Mouse (Mus musculus) lung, postnatal 4 days (tissue): ENCODE measurements at regions not wholly inside any gene's neighbourhood (a gene's known extent, or its start where the extent isn't known, plus 50 kb on each side); places are given as distances from the start of the nearest gene placed in this dataset.

Source experiments
- DNase-seq, 2 experiments: peaks; one replicate each; pipeline ENCODE4 v3.0.0; 2021

- no peak for DNase-seq
Measured at GRCm38 (mm10) chr5:50820674-50821073, 746.9 kb downstream of the Ppargc1a start.

- DNase-seq: no peak
Measured at GRCm38 (mm10) chr5:50819959-50820358, 747.6 kb downstream of the Ppargc1a start.

- no peak for DNase-seq
Measured at GRCm38 (mm10) chr5:50795310-50795709, 736.5 kb upstream of the Adgra3 start.

GRCm38 (mm10) chr5:50794453-50795169, 735.8 kb upstream of the Adgra3 start:
- no peak for DNase-seq

GRCm38 (mm10) chr5:50793558-50793957, 734.8 kb upstream of the Adgra3 start:
- no peak for DNase-seq

GRCm38 (mm10) chr5:50785273-50785672, 726.5 kb upstream of the Adgra3 start:
- DNase-seq: no peak

GRCm38 (mm10) chr5:50779138-50779537, 720.3 kb upstream of the Adgra3 start:
- DNase-seq: no peak

GRCm38 (mm10) chr5:50778221-50778620, 719.4 kb upstream of the Adgra3 start:
- no peak for DNase-seq

- no peak for DNase-seq
Measured at GRCm38 (mm10) chr5:50762261-50762660, 703.5 kb upstream of the Adgra3 start.

- no peak for DNase-seq
Measured at GRCm38 (mm10) chr5:50760386-50760785, 701.6 kb upstream of the Adgra3 start.

- peak in 1 of 2 experiments; percentile 11 for DNase-seq
Measured at GRCm38 (mm10) chr5:50752766-50753165, 694.0 kb upstream of the Adgra3 start.

GRCm38 (mm10) chr5:50751358-50751757, 692.6 kb upstream of the Adgra3 start:
- DNase-seq: no peak

- no peak for DNase-seq
Measured at GRCm38 (mm10) chr5:50743030-50743429, 684.2 kb upstream of the Adgra3 start.

- DNase-seq: no peak
Measured at GRCm38 (mm10) chr5:50733711-50734110, 674.9 kb upstream of the Adgra3 start.

- DNase-seq: no peak
Measured at GRCm38 (mm10) chr5:50728337-50729003, 669.7 kb upstream of the Adgra3 start.

GRCm38 (mm10) chr5:50706945-50707663, 648.3 kb upstream of the Adgra3 start:
- DNase-seq: no peak

GRCm38 (mm10) chr5:50698084-50698483, 639.3 kb upstream of the Adgra3 start:
- DNase-seq: no peak

- DNase-seq: no peak
Measured at GRCm38 (mm10) chr5:50697588-50697987, 638.8 kb upstream of the Adgra3 start.

- DNase-seq: no peak
Measured at GRCm38 (mm10) chr5:50688362-50688761, 629.6 kb upstream of the Adgra3 start.

GRCm38 (mm10) chr5:50683966-50684365, 625.2 kb upstream of the Adgra3 start:
- DNase-seq: no peak

- no peak for DNase-seq
Measured at GRCm38 (mm10) chr5:50636539-50636938, 577.7 kb upstream of the Adgra3 start.

- DNase-seq: no peak
Measured at GRCm38 (mm10) chr5:50626648-50627047, 567.8 kb upstream of the Adgra3 start.

- no peak for DNase-seq
Measured at GRCm38 (mm10) chr5:50624206-50624605, 565.4 kb upstream of the Adgra3 start.
